Mouse (Mus musculus) C2C12 (cell line): Measurements from ENCODE around the gene Hddc3. TPM values are rescaled to one million over a fixed set of nuclear protein-coding genes. Genes with fewer than 3 reads are reported as not detected.

Source experiments
- H3K27me3 ChIP-seq: one replicate; pipeline ENCODE4 v1.6.1; 2011; ENCODE audit not compliant: control insufficient read depth, insufficient read depth, insufficient read length
- H3K36me3 ChIP-seq: one replicate; pipeline ENCODE4 v1.6.1; 2011; ENCODE audit not compliant: control insufficient read depth, insufficient read depth
- H3K4me3 ChIP-seq: one replicate; pipeline ENCODE4 v1.5.1; 2011; ENCODE audit warnings: mild to moderate bottlenecking, control low read depth; ENCODE audit not compliant: poor library complexity, insufficient read depth, severe bottlenecking
- H3K79me2 ChIP-seq: one replicate; pipeline ENCODE4 v1.6.1; 2011; ENCODE audit not compliant: control insufficient read depth, insufficient read depth
- H3K79me3 ChIP-seq: one replicate; pipeline ENCODE4 v1.6.1; 2011; ENCODE audit warnings: low read depth, control low read depth
- H3ac ChIP-seq: one replicate; pipeline ENCODE3; 2011; ENCODE audit warnings: low read depth; ENCODE audit not compliant: control insufficient read depth, insufficient read length
- CEBPB ChIP-seq: IDR thresholded peaks from one replicate; pipeline ENCODE4 v1.6.1; 2011; ENCODE audit warnings: low read depth, mild to moderate bottlenecking, control low read depth, moderate library complexity
- CTCF ChIP-seq: IDR thresholded peaks from one replicate; pipeline ENCODE4 v1.5.1; 2011; ENCODE audit not compliant: control insufficient read depth, insufficient read depth, insufficient read length
- FOSL1 ChIP-seq: IDR thresholded peaks from one replicate; pipeline ENCODE4 v1.8.0; 2011; ENCODE audit warnings: mild to moderate bottlenecking, low read length; ENCODE audit not compliant: poor library complexity, insufficient read depth, severe bottlenecking
- MAX ChIP-seq: IDR thresholded peaks from one replicate; pipeline ENCODE4 v1.6.1; 2011; ENCODE audit warnings: mild to moderate bottlenecking, control low read depth
- MYOD1 ChIP-seq: IDR thresholded peaks from one replicate; pipeline ENCODE4 v1.6.1; 2011; ENCODE audit warnings: low read depth; ENCODE audit not compliant: control insufficient read depth, insufficient read length
- MYOG ChIP-seq: IDR thresholded peaks from one replicate; pipeline ENCODE4 v1.6.1; 2011; ENCODE audit not compliant: control insufficient read depth, insufficient read length; ENCODE audit errors: extremely low read depth
- USF1 ChIP-seq: IDR thresholded peaks from one replicate; pipeline ENCODE4 v1.6.1; 2011; ENCODE audit warnings: low read depth, mild to moderate bottlenecking, control low read depth, moderate library complexity
- polyA plus RNA-seq: library from polyadenylated mRNA; unstranded; fragments of >200 nt; fragmentation: generic; extraction: Trizol; gene quantifications from one replicate; pipeline ENCODE4 v1.2.1, GENCODE M21; 2012; ENCODE audit warnings: missing spikeins

Gene Hddc3
- polyA plus RNA-seq, 1 experiment = 55.9 TPM

DNA sequence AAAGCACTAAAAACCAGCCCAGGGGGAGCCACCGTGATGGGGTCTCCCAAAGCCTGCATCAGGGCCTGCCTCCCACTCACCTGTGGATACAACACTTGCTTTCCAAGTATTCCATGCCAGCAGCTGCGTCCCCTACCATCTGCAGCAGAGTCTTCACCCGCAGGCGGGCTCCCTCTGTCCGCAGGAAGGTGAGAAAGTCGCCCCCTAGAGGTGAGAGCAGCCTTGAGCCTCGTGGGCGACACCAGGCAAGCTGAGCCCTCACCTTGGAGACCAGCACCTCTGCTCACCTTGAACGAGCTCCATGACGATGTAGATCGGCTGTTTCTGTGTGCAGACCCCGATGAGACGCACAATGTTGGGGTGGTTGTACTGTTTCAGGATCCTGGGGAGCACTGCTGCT is 36.6 kb downstream of the Hddc3 start:
- peaks cover 4% of the 10 kb centered on the region for H3K36me3 ChIP-seq
- H3K27me3 ChIP-seq = no peaks in the 10 kb centered on the region
- no peaks in the 10 kb centered on the region for H3K79me2 ChIP-seq
- no peak for TF ChIP-seq CEBPB
- no peak for TF ChIP-seq USF1
- no peak for TF ChIP-seq FOSL1
- no peak for TF ChIP-seq MYOD1
- TF ChIP-seq CTCF = peak; percentile 43
- no peak overlapping the region for H3ac ChIP-seq
- no peak overlapping the region for H3K4me3 ChIP-seq
- no peaks in the 10 kb centered on the region for H3K79me3 ChIP-seq

- H3K79me2 ChIP-seq = no peaks in the 10 kb centered on the region
- TF ChIP-seq MYOD1 (peak; percentile 53), CTCF (no peak)
- no peaks in the 10 kb centered on the region for H3K79me3 ChIP-seq
- H3K27me3 ChIP-seq = no peaks in the 10 kb centered on the region
- H3K36me3 ChIP-seq = peaks cover 4% of the 10 kb centered on the region
- H3ac ChIP-seq = no peak overlapping the region
- H3K4me3 ChIP-seq = no peak overlapping the region
Measured at GRCm38 (mm10) chr7:80382919-80383318, 40.0 kb downstream of the Hddc3 start.

- Histone ChIP-seq H3K4me3 (no peak overlapping the region), H3ac (no peak overlapping the region), H3K27me3 (no peaks in the 10 kb centered on the region), H3K79me2 (no peaks in the 10 kb centered on the region), H3K79me3 (no peaks in the 10 kb centered on the region), H3K36me3 (peaks cover 6% of the 10 kb centered on the region)
- no peak for TF ChIP-seq FOSL1
- TF ChIP-seq CEBPB = peak; percentile 34
- TF ChIP-seq CTCF = peak; percentile 75
Measured at GRCm38 (mm10) chr7:80386235-80386930, 43.5 kb downstream of the Hddc3 start.

GRCm38 (mm10) chr7:80387033-80387632 is 44.2 kb downstream of the Hddc3 start:
- Histone ChIP-seq H3K36me3 (peaks cover 13% of the 10 kb centered on the region), H3K4me3 (no peak overlapping the region), H3ac (no peak overlapping the region), H3K27me3 (no peaks in the 10 kb centered on the region), H3K79me3 (no peaks in the 10 kb centered on the region), H3K79me2 (no peaks in the 10 kb centered on the region)
- TF ChIP-seq FOSL1 = no peak
- no peak for TF ChIP-seq CEBPB
- TF ChIP-seq MYOG = no peak
- no peak for TF ChIP-seq CTCF

DNA sequence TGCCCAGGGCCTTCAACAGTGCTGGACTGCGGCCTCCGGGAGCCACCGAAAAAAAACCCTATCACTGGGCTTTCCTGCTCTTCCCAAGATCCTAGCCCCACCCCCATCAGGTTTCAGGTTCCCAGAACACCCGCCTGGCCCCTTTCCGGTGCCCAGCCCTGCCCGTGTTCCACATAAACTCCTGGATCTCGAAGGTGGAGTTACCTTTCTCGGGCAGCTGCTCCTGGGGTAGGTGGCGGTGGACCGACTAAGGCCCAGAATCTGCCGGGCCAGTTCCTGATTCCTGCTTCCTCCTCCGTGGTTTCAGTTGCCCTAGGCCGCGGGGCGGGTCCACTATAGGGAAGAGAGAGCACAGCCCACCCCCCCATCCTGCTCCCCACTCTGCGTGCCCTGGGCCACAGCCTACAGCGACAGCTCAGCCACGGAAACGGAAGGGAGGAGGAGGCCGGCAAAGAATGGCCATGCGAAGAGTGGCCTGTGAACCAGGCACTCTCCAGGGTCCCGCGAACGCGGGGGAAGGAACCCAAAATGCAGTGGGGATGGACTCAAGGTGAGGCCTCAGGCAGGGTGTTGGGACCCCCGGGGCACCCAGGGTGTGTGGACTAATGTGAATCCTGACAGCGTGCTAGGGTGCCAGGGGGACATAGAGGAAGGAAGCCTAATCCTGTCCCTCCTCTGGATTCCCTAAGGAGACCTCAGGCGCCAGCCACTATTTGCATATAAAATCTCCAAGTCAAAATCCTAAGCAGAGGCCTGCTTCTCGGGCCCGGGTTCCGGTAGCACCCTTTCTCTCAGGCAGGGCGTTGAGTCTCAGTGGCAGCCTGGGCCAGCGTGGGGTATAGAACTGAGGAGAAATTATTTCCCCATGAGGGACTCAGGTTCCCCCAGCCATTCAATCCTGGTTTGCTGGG is 45.0 kb downstream of the Hddc3 start, which contains the start of gene Fes:
TSS of gene Fes (minus strand) at position 314 of the 911 bp plus-strand sequence.
- Histone ChIP-seq H3K36me3 (peaks cover 20% of the 10 kb centered on the region), H3K4me3 (no peak within 1 kb of the TSS), H3K79me3 (no peaks in the 10 kb centered on the region), H3K27me3 (no peaks in the 10 kb centered on the region), H3K79me2 (no peaks in the 10 kb centered on the region), H3ac (no peak within 1 kb of the TSS)
- no peak for TF ChIP-seq MYOD1
- TF ChIP-seq USF1 = no peak
- no peak for TF ChIP-seq MYOG
- no peak for TF ChIP-seq CTCF
- no peak for TF ChIP-seq MAX
- TF ChIP-seq FOSL1 = no peak
- no peak for TF ChIP-seq CEBPB

GRCm38 (mm10) chr7:80392119-80392518 is 49.2 kb downstream of the Hddc3 start:
- H3K36me3 ChIP-seq = peaks cover 53% of the 10 kb centered on the region
- TF ChIP-seq FOSL1 (no peak), MYOD1 (no peak), MYOG (no peak), CTCF (no peak), USF1 (no peak), MAX (no peak), CEBPB (no peak)
- H3K79me2 ChIP-seq = peaks cover 5% of the 10 kb centered on the region
- H3ac ChIP-seq = no peak overlapping the region
- H3K27me3 ChIP-seq = no peaks in the 10 kb centered on the region
- H3K79me3 ChIP-seq = no peaks in the 10 kb centered on the region
- H3K4me3 ChIP-seq = no peak overlapping the region
